Mouse (Mus musculus) forebrain, postnatal 0 days (tissue): ENCODE measurements at regions not wholly inside any gene's neighbourhood (a gene's known extent, or its start where the extent isn't known, plus 50 kb on each side); places are given as distances from the start of the nearest gene placed in this dataset.

Experiments used
- ATAC-seq: fragments of 200-750 bp; cut with Nextera tagmentation; 2 replicates; pipeline ENCODE4 v1.8.0; 2017; ENCODE audit warnings: mild to moderate bottlenecking, moderate library complexity
- DNase-seq: peaks from one replicate; pipeline ENCODE4 v3.0.0-alpha.2; 2015
- H3K27ac ChIP-seq: fragments of 300-500 bp; sonication (generic); 2 replicates; pipeline ENCODE4 v1.5.1; 2014; ENCODE audit warnings: low read depth, mild to moderate bottlenecking, antibody characterized with exemption, low read length, moderate library complexity, mixed read lengths
- H3K27me3 ChIP-seq: fragments of 300-500 bp; sonication (generic); 2 replicates; pipeline ENCODE4 v1.6.1; 2014; ENCODE audit warnings: mild to moderate bottlenecking, low read length, mixed read lengths; ENCODE audit not compliant: insufficient read depth
- H3K36me3 ChIP-seq: fragments of 300-500 bp; sonication (generic); 2 replicates; pipeline ENCODE4 v1.6.1; 2014; ENCODE audit warnings: mild to moderate bottlenecking, moderate library complexity; ENCODE audit not compliant: insufficient read depth
- H3K4me1 ChIP-seq: fragments of 300-500 bp; sonication (generic); 2 replicates; pipeline ENCODE4 v1.6.1; 2014; ENCODE audit warnings: antibody characterized with exemption; ENCODE audit not compliant: insufficient read depth
- H3K4me2 ChIP-seq: fragments of 300-500 bp; sonication (generic); 2 replicates; pipeline ENCODE4 v1.6.1; 2014; ENCODE audit warnings: low read depth, mild to moderate bottlenecking, moderate library complexity
- H3K4me3 ChIP-seq: fragments of 300-500 bp; sonication (generic); 2 replicates; pipeline ENCODE4 v1.5.1; 2014; ENCODE audit warnings: low read depth, low read length, mixed read lengths
- H3K9ac ChIP-seq: fragments of 300-500 bp; sonication (generic); 2 replicates; pipeline ENCODE4 v1.6.1; 2014; ENCODE audit warnings: mild to moderate bottlenecking
- H3K9me3 ChIP-seq: fragments of 300-500 bp; sonication (generic); 2 replicates; pipeline ENCODE4 v1.6.1; 2016; ENCODE audit warnings: low read length
- CTCF ChIP-seq: sonication (generic); IDR thresholded peaks from 2 replicates; pipeline ENCODE4 v1.5.1; 2016; ENCODE audit warnings: antibody characterized with exemption, control low read depth, low read depth
- WGBS: fragments of 180-500 bp; shearing (Covaris S2); extraction: QIAGEN DNeasy Blood & Tissue Kit; methylation state at CpG from one replicate; pipeline ENCODE4 v1.1.7; 2014; 5-methylcytosine and 5-hydroxymethylcytosine counted together

- DNase-seq = no peak
- no peak overlapping the region for H3K4me3 ChIP-seq
- 90% methylated on average over 7 of the region's 7 CpGs for WGBS
- no peak overlapping the region for H3K9ac ChIP-seq
- H3K4me1 ChIP-seq = no peaks in the 10 kb centered on the region
- no peaks in the 10 kb centered on the region for H3K36me3 ChIP-seq
- H3K9me3 ChIP-seq = no peaks in the 10 kb centered on the region
- H3K4me2 ChIP-seq = no peak overlapping the region
- H3K27ac ChIP-seq = no peak overlapping the region
- ATAC-seq = no peak
- no peak for TF ChIP-seq CTCF
- no peaks in the 10 kb centered on the region for H3K27me3 ChIP-seq
Measured at GRCm38 (mm10) chr10:126141586-126141985, 175.6 kb downstream of the Lrig3 start.

GRCm38 (mm10) chr10:126143833-126144232 lies 177.9 kb downstream of the Lrig3 start:
- DNase-seq = no peak
- TF ChIP-seq CTCF = no peak
- Histone ChIP-seq H3K27ac (no peak overlapping the region), H3K9ac (no peak overlapping the region), H3K4me2 (no peak overlapping the region), H3K36me3 (no peaks in the 10 kb centered on the region), H3K4me1 (no peaks in the 10 kb centered on the region), H3K9me3 (no peaks in the 10 kb centered on the region), H3K27me3 (no peaks in the 10 kb centered on the region), H3K4me3 (no peak overlapping the region)
- no peak for ATAC-seq
- WGBS = 83% methylated on average over 10 of the region's 10 CpGs

- no peak for TF ChIP-seq CTCF
- Histone ChIP-seq H3K9me3 (no peaks in the 10 kb centered on the region), H3K4me3 (no peak overlapping the region), H3K36me3 (no peaks in the 10 kb centered on the region), H3K9ac (no peak overlapping the region), H3K27ac (no peak overlapping the region), H3K4me2 (no peak overlapping the region), H3K4me1 (no peaks in the 10 kb centered on the region), H3K27me3 (no peaks in the 10 kb centered on the region)
- ATAC-seq = no peak
- WGBS = 82% methylated on average over 12 of the region's 12 CpGs
- no peak for DNase-seq
Measured at GRCm38 (mm10) chr10:126144609-126145202, 178.7 kb downstream of the Lrig3 start.

- H3K4me1 ChIP-seq = no peaks in the 10 kb centered on the region
- no peak for DNase-seq
- H3K36me3 ChIP-seq = no peaks in the 10 kb centered on the region
- no peak overlapping the region for H3K27ac ChIP-seq
- H3K9me3 ChIP-seq = no peaks in the 10 kb centered on the region
- no peak overlapping the region for H3K4me2 ChIP-seq
- ATAC-seq = no peak
- WGBS = 74% methylated on average over 4 of the region's 4 CpGs
- no peak overlapping the region for H3K4me3 ChIP-seq
- no peak overlapping the region for H3K9ac ChIP-seq
- TF ChIP-seq CTCF = no peak
- no peaks in the 10 kb centered on the region for H3K27me3 ChIP-seq
Measured at GRCm38 (mm10) chr10:126157300-126157699, 191.3 kb downstream of the Lrig3 start.

DNA sequence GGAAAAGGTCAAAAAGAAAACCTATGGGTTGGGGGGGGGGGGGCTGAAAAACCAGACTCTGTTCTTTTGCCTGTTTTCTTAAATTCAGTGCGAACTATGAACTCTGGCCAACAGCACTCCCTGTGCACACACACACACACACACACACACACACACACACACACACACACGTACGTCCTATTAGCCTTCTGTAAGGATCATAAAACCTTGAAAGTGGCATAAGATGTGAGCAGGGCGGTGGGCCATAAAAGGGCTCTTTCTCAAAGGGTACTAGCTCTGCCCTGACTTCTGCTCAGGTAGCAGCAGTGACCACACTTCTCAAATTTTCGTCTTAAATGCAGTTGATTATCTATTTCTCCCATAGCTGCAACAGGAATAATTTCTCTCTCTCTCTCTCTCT lies 199.2 kb downstream of the Lrig3 start:
- ATAC-seq = no peak

GRCm38 (mm10) chr10:126169095-126169873 lies 203.3 kb downstream of the Lrig3 start:
- Histone ChIP-seq H3K27me3 (no peaks in the 10 kb centered on the region), H3K4me2 (no peak overlapping the region), H3K4me1 (no peaks in the 10 kb centered on the region), H3K9me3 (no peaks in the 10 kb centered on the region), H3K27ac (no peak overlapping the region), H3K9ac (no peak overlapping the region), H3K36me3 (no peaks in the 10 kb centered on the region), H3K4me3 (no peak overlapping the region)
- no peak for TF ChIP-seq CTCF
- WGBS = 88% methylated on average over 25 of the region's 25 CpGs
- ATAC-seq (no peak), DNase-seq (no peak)

More for the DNA sequence above, 199.2 kb downstream of the Lrig3 start:
- DNase-seq = no peak
- Histone ChIP-seq H3K4me3 (no peak overlapping the region), H3K9me3 (no peaks in the 10 kb centered on the region), H3K27me3 (no peaks in the 10 kb centered on the region), H3K4me1 (no peaks in the 10 kb centered on the region), H3K4me2 (no peak overlapping the region), H3K36me3 (no peaks in the 10 kb centered on the region), H3K9ac (no peak overlapping the region), H3K27ac (no peak overlapping the region)
- no peak for TF ChIP-seq CTCF
- 90% methylated on average over 5 of the region's 5 CpGs for WGBS

DNA sequence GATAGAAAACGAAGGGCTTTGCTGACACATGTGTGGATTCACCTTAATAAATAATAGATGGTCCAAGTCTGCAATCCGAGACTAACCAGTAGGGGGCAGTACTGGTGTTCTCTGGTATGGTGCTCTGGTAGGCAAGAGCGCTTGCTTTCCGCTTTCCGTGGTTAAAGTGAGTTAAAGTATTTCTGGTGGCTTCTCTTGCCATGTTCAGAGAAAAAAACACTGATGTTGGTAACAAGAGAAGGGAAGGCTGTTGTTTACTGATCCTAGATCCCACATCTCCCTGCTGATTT lies 203.9 kb downstream of the Lrig3 start:
- Histone ChIP-seq H3K9ac (no peak overlapping the region), H3K36me3 (no peaks in the 10 kb centered on the region), H3K27me3 (no peaks in the 10 kb centered on the region), H3K4me3 (no peak overlapping the region), H3K9me3 (no peaks in the 10 kb centered on the region), H3K27ac (no peak overlapping the region), H3K4me2 (no peak overlapping the region), H3K4me1 (no peaks in the 10 kb centered on the region)
- no peak for ATAC-seq
- peak; percentile 27; the same call in 1 of the 2 replicates for TF ChIP-seq CTCF
- WGBS = 67% methylated on average over 5 of the region's 5 CpGs
- DNase-seq = no peak
